Mouse (Mus musculus) c-Kit-positive CD71-positive TER-119-negative erythroid progenitor cells, embryonic 14.5 days (primary cell): ENCODE data around the gene Mrtfb.
"Not testable (repeated sequence)": the region's sequence is repeated elsewhere in the genome, so short reads cannot be mapped to it uniquely, and the experiment has no call there.

Experiments
- DNase-seq: peaks from one replicate; pipeline ENCODE4 v3.0.0-alpha.2; 2013; ENCODE audit warnings: low read depth

Gene Mrtfb

GRCm38 (mm10) chr16:13276258-13276657 is 20.0 kb downstream of the Mrtfb start:
- no peak for DNase-seq

- DNase-seq: no peak
Observed at GRCm38 (mm10) chr16:13276709-13277399, 20.6 kb downstream of the Mrtfb start.

- not testable (repeated sequence) for DNase-seq
Observed at GRCm38 (mm10) chr16:13286425-13286824, 30.1 kb downstream of the Mrtfb start.

GRCm38 (mm10) chr16:13297860-13298259 is 41.6 kb downstream of the Mrtfb start:
- no peak for DNase-seq

GRCm38 (mm10) chr16:13298991-13299390 is 42.7 kb downstream of the Mrtfb start:
- DNase-seq: no peak

- no peak for DNase-seq
Observed at GRCm38 (mm10) chr16:13306065-13306695, 49.9 kb downstream of the Mrtfb start.

- no peak for DNase-seq
Observed at GRCm38 (mm10) chr16:13310096-13310683, 53.9 kb downstream of the Mrtfb start.

- DNase-seq: no peak
Observed at GRCm38 (mm10) chr16:13311374-13311773, 55.1 kb downstream of the Mrtfb start.

GRCm38 (mm10) chr16:13313096-13313719 is 56.9 kb downstream of the Mrtfb start:
- DNase-seq: no peak

- DNase-seq: no peak
Observed at GRCm38 (mm10) chr16:13323751-13324150, 67.5 kb downstream of the Mrtfb start.

GRCm38 (mm10) chr16:13326622-13327021 is 70.3 kb downstream of the Mrtfb start:
- DNase-seq: no peak

- DNase-seq: no peak
Observed at GRCm38 (mm10) chr16:13328646-13329045, 72.4 kb downstream of the Mrtfb start.

- no peak for DNase-seq
Observed at GRCm38 (mm10) chr16:13329640-13330039, 73.4 kb downstream of the Mrtfb start.

- no peak for DNase-seq
Observed at GRCm38 (mm10) chr16:13330221-13330659, 74.0 kb downstream of the Mrtfb start.

GRCm38 (mm10) chr16:13331898-13332297 is 75.6 kb downstream of the Mrtfb start:
- DNase-seq: no peak

GRCm38 (mm10) chr16:13332536-13332935 is 76.3 kb downstream of the Mrtfb start:
- DNase-seq: no peak

- no peak for DNase-seq
Observed at GRCm38 (mm10) chr16:13333781-13334341, 77.6 kb downstream of the Mrtfb start.

GRCm38 (mm10) chr16:13336503-13337230 is 80.4 kb downstream of the Mrtfb start:
- no peak for DNase-seq

GRCm38 (mm10) chr16:13338094-13338493 is 81.8 kb downstream of the Mrtfb start:
- DNase-seq: no peak

- no peak for DNase-seq
Observed at GRCm38 (mm10) chr16:13339433-13339832, 83.2 kb downstream of the Mrtfb start.

GRCm38 (mm10) chr16:13345822-13346221 is 89.5 kb downstream of the Mrtfb start:
- not testable (repeated sequence) for DNase-seq

- no peak for DNase-seq
Observed at GRCm38 (mm10) chr16:13350729-13351128, 94.4 kb downstream of the Mrtfb start.
